Mouse (Mus musculus) gastrocnemius, adult 18-20 months (tissue): ENCODE measurements around the gene Tmem41b. TPM values are rescaled to one million over a fixed set of nuclear protein-coding genes. Genes with fewer than 3 reads are reported as not detected.

ENCODE experiments used
- DNase-seq: peaks from one replicate; pipeline ENCODE4 v3.0.0; 2021; ENCODE audit warnings: low spot score
- total RNA-seq, 2 experiments: library from RNA; stranded (reverse); gene quantifications; 2 replicates each; pipeline ENCODE4 v1.2.3; 2021

Tmem41b gene
- total RNA-seq, 2 experiments from 2014 or later = 23.3 to 26.9 TPM

DNA sequence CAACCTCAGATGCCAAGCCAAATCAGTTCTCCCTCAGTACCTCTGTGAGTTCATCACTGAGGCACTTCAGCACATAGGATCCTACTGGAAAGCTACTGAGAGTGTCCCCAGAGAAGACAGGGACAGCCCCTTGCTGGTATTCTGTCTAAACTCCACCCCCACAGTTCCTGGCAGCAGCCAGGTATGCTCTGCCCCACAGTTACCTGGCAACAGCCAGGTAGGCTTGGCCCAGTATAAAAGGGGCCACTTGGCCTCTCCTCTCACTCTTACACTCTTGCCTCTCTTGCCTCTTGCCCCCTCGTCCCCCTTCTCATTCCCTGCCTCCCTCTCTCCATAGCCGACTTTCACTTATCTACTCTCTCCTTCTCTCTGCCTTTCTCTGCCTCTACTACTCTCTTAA is 61.8 kb downstream of the Tmem41b start:
- DNase-seq = no peak

DNA sequence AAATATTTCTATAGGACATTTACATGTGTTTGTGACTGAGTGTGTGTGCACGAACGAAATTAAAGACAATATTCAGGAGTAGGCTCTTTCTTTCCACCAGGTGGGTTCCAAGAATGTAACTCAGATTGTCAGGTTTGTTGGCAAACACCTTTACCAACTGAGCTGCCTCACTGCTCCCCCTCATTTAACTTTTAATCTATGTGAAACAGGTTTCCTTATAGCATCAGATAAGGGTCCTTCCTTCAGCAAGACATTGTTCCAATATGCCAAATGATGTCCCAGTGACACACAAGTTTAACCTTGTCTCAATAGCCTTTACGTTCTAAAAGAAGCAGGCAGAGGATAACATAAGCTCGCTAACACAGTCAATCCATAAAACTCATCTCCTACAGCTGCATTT is 63.8 kb downstream of the Tmem41b start:
- no peak for DNase-seq

Other genes starting within 250 kb of the Tmem41b start
- gene Tmem9b, start 234.1 kb downstream of the Tmem41b start, total RNA-seq = 10 to 100 TPM; 28.8 to 29.0 TPM
- gene Nrip3, start 204.9 kb downstream of the Tmem41b start, total RNA-seq = under 1 TPM; 0.09 to 0.31 TPM
- 1 to 10 TPM; 2.1 to 3.7 TPM for gene Scube2, start 121.2 kb downstream of the Tmem41b start, total RNA-seq
- 10 to 100 TPM; 36.2 to 47.5 TPM for gene Dennd5a, start 26.5 kb downstream of the Tmem41b start, total RNA-seq
- gene Ipo7, start 31.3 kb upstream of the Tmem41b start, total RNA-seq = 10 to 100 TPM; 88.3 to 92.0 TPM
- 1 to 10 TPM; 8.3 to 8.6 TPM for gene Zfp143, start 74.3 kb upstream of the Tmem41b start, total RNA-seq
- gene Wee1, start 135.1 kb upstream of the Tmem41b start, total RNA-seq = 1 to 10 TPM; 1.8 to 2.5 TPM
- gene Swap70, start 234.8 kb upstream of the Tmem41b start, total RNA-seq = 1 to 10 TPM; 5.5 to 8.0 TPM